Mouse (Mus musculus): ENCODE results near the gene Lrmda.

Gene Lrmda

GRCm38 (mm10) chr14:23051441-23051840, 1031.9 kb downstream of the Lrmda start:
- no peak for DNase-seq (ENCODE audit: low spot score in 2 of 2)

GRCm38 (mm10) chr14:23052833-23053592, 1033.5 kb downstream of the Lrmda start:
- no peak for DNase-seq (ENCODE audit: low spot score in 2 of 2)

- no peak for DNase-seq (ENCODE audit: low spot score in 2 of 2)
Observed at GRCm38 (mm10) chr14:23057228-23057976, 1037.9 kb downstream of the Lrmda start.

DNA sequence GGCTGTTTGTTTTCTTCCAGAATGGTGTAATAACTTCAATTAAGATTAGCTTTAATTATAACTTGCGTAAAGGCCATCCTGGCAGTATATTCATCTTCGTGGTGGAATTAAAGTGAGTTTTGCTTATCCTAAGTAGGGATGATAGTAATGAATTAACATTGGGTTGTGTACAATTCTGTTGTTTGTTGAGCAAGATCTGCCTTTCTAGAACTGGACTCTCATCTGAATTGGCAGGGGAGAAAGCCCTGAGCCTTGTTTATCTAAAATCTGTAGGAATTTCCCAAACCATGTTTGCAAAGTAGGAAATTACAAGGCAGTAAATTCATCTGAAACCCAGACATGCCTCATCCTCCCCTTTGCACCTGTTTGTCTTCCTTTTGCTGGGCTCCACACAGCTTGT, 1038.5 kb downstream of the Lrmda start:
- no peak for DNase-seq (ENCODE audit: low spot score in 2 of 2)

DNA sequence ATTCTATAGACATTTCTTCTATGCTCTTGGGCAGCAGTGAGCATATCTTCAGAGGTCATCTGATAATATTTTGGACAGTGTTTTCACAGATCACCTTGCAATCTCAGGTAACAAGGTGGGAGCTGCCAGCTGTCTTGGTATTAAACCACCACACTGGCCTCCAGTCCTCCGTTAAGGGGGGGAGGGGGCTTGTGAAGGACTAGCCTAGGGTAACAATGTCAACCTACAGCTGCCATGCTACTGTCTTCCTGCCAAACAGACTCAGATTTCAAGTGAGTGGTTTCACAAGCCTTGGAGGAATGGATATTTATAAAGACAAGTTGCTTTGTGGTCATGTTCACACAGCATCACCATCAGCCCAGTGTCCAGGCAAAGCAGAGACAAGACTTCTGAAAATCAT, 1059.2 kb downstream of the Lrmda start:
- no peak for DNase-seq (ENCODE audit: low spot score in 2 of 2)

- no peak for DNase-seq (ENCODE audit: low spot score in 2 of 2)
Observed at GRCm38 (mm10) chr14:23084241-23084773, 1064.8 kb downstream of the Lrmda start.

GRCm38 (mm10) chr14:23084797-23085196, 1065.3 kb downstream of the Lrmda start:
- peak in 1 of 2 experiments; percentile 60 for DNase-seq (ENCODE audit: low spot score in 2 of 2)

DNA sequence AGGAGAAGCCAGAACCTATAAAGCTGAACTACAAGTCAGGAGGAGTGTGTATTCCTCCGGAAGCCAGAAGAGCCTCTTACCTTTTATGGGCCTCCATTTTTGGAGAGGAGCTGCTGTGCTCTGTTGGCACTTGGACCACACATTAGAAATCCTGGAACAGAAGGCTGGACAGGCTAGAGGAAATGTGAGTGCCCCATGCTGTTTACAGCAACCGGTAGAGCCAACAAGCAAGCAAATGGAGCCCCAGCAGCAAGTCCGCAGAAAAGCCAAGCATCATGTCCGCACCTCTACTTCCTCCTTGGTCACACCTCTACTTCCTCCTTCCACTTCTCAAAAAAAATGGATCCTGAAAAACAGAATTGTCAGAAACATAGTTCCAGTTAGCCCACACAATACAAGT, 1073.8 kb downstream of the Lrmda start:
- no peak for DNase-seq (ENCODE audit: low spot score in 2 of 2)

- DNase-seq (ENCODE audit: low spot score in 2 of 2), result no peak
Observed at GRCm38 (mm10) chr14:23094546-23095157, 1075.1 kb downstream of the Lrmda start.

DNA sequence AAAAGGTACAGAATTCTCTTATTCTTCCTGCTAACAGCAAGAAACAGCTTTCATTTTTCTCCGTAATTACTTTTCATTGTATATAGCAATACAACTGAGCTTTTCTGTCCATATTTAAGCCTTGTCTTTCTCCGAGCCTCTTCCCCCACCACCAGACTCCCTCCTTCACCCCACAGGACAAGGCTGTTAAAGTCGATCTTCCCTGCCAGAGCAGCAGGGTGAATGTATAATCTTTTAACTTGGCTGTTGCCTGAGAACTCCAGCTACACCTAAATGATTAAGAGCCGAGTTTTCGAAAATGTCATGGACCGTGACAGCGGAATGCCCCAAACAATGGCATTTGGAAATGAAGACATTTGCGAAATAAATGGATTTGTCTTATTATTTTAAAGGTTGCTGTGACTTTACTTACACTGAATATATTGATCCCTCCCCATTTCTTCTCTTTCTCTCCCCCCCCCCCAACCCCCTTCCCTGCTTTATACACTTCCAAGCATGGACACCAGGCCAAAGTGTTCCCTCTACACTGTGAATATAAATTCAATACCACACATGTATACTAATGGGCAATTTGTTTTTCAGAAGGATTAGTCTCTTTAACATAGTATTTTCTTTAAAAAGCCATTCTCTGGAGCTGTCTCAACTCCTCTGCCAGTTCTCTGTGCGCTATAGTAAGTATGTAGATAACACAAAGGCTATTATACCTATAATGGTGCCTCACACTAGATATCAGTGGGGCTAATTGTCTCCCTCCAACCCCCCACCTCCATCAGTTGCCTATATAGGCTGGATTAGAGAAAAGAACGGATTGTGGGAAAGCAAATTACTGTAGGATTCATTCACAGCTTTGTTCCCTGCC, 1075.9 kb downstream of the Lrmda start:
- DNase-seq (ENCODE audit: low spot score in 2 of 2), result no peak

- no peak for DNase-seq (ENCODE audit: low spot score in 2 of 2)
Observed at GRCm38 (mm10) chr14:23096017-23096336, 1076.5 kb downstream of the Lrmda start.

GRCm38 (mm10) chr14:23096405-23096804, 1076.9 kb downstream of the Lrmda start:
- no peak for DNase-seq (ENCODE audit: low spot score in 2 of 2)

All from urinary bladder, postnatal 36 days (tissue).